22 mouse cellular contexts compared by ENCODE assay signal in genomic region chr19:12472381-12472976, GRCm38 (mm10). TPM values are rescaled to one million over a fixed set of nuclear protein-coding genes. Genes with fewer than 3 reads are reported as not detected.
DNase-seq lines count a peak whose midpoint lies in the region; ATAC-seq lines count a peak whose summit lies in the region.
"Had no signal": no experiment of that assay in that cellular context is flagged by ENCODE, and none has a peak within 500 bp of the region (broad histone marks: within the 10 kb centered on the region; RNA-seq: fewer than 3 reads in every experiment).

No protein-coding gene starts in this region.

- 87% methylated on average over 5 of the region's 5 CpGs for WGBS in midbrain, embryonic 11.5 days
- 87% methylated on average over 5 of the region's 5 CpGs for WGBS in midbrain, embryonic 13.5 days
- 75% methylated on average over 5 of the region's 5 CpGs for WGBS in embryonic facial prominence, embryonic 15.5 days
- 66% methylated on average over 5 of the region's 5 CpGs for WGBS in stomach, embryonic 15.5 days

- H3K4me1 ChIP-seq in midbrain, embryonic 11.5 days (ENCODE audit: control insufficient read depth, insufficient read depth, low read length), result no peaks in the 10 kb centered on the region
- H3K4me1 ChIP-seq in midbrain, embryonic 13.5 days (replicated peaks), result 0 out of 2 replicates have a peak, but pooled peaks cover 3% of the 10 kb centered on the region
- peaks cover 31% of the 10 kb centered on the region for H3K4me1 ChIP-seq in embryonic facial prominence, embryonic 15.5 days
- H3K4me1 ChIP-seq in stomach, embryonic 15.5 days, result peaks cover 13% of the 10 kb centered on the region

- no peaks in the 10 kb centered on the region for H3K9me3 ChIP-seq in midbrain, embryonic 11.5 days (ENCODE audit: control insufficient read depth, low read length)
- no peaks in the 10 kb centered on the region for H3K9me3 ChIP-seq in midbrain, embryonic 13.5 days
- H3K9me3 ChIP-seq in embryonic facial prominence, embryonic 15.5 days (replicated peaks), result no peaks in the 10 kb centered on the region
- H3K9me3 ChIP-seq in stomach, embryonic 15.5 days, result no peaks in the 10 kb centered on the region
- H3K9me3 ChIP-seq: midbrain, embryonic 15.5 days; neural tube, embryonic 12.5 days had no signal

- H3K9ac ChIP-seq in midbrain, embryonic 11.5 days (ENCODE audit: low read length), result no peak overlapping the region
- no peak overlapping the region for H3K9ac ChIP-seq in midbrain, embryonic 13.5 days (replicated peaks)
- no peak overlapping the region for H3K9ac ChIP-seq in embryonic facial prominence, embryonic 15.5 days
- H3K9ac ChIP-seq in stomach, embryonic 15.5 days, result no peak overlapping the region
- H3K9ac ChIP-seq: forebrain, postnatal 0 days; midbrain, embryonic 15.5 days; neural tube, embryonic 12.5 days had no signal

- intact Hi-C loops in heart, postnatal 14 days (cut with DNase I), result no loop called here

- H3K27me3 ChIP-seq in midbrain, embryonic 11.5 days (ENCODE audit: control insufficient read depth, insufficient read depth, low read length), result no peaks in the 10 kb centered on the region
- no peaks in the 10 kb centered on the region for H3K27me3 ChIP-seq in midbrain, embryonic 13.5 days
- no peaks in the 10 kb centered on the region for H3K27me3 ChIP-seq in embryonic facial prominence, embryonic 15.5 days
- no peaks in the 10 kb centered on the region for H3K27me3 ChIP-seq in stomach, embryonic 15.5 days (replicated peaks)
- H3K27me3 ChIP-seq: midbrain, embryonic 15.5 days; neural tube, embryonic 12.5 days had no signal

- H3K4me2 ChIP-seq in midbrain, embryonic 11.5 days, result no peak overlapping the region
- H3K4me2 ChIP-seq in midbrain, embryonic 13.5 days (replicated peaks), result no peak overlapping the region
- H3K4me2 ChIP-seq in embryonic facial prominence, embryonic 15.5 days (replicated peaks), result no peak overlapping the region
- no peak overlapping the region; the same call in 1 of the 2 replicates for H3K4me2 ChIP-seq in stomach, embryonic 15.5 days
- H3K4me2 ChIP-seq: midbrain, embryonic 15.5 days; neural tube, embryonic 12.5 days had no signal

- H3K4me3 ChIP-seq in midbrain, embryonic 11.5 days (ENCODE audit: low read depth, low read length), result no peak overlapping the region
- H3K4me3 ChIP-seq in midbrain, embryonic 13.5 days (replicated peaks), result no peak overlapping the region
- H3K4me3 ChIP-seq in embryonic facial prominence, embryonic 15.5 days (replicated peaks), result no peak overlapping the region
- no peak overlapping the region for H3K4me3 ChIP-seq in stomach, embryonic 15.5 days (replicated peaks)
- H3K4me3 ChIP-seq: midbrain, embryonic 15.5 days; neural tube, embryonic 12.5 days had no signal

- H3K27ac ChIP-seq in midbrain, embryonic 11.5 days (ENCODE audit: low read depth, low read length), result no peak overlapping the region
- no peak overlapping the region for H3K27ac ChIP-seq in midbrain, embryonic 13.5 days
- H3K27ac ChIP-seq in embryonic facial prominence, embryonic 15.5 days (replicated peaks), result 0 out of 2 replicates have a peak overlapping the region, but pooled peaks have one; percentile 68
- peak overlapping the region; percentile 42; the same call in 1 of the 2 replicates for H3K27ac ChIP-seq in stomach, embryonic 15.5 days
- H3K27ac ChIP-seq: hindbrain, postnatal 0 days; midbrain, embryonic 15.5 days; neural tube, embryonic 12.5 days had no signal

- ATAC-seq in midbrain, embryonic 11.5 days (ENCODE audit: low FRiP score), result no peak
- no peak for ATAC-seq in midbrain, embryonic 13.5 days
- ATAC-seq in embryonic facial prominence, embryonic 15.5 days (ENCODE audit: insufficient number of reproducible peaks, low FRiP score, low TSS enrichment, low read depth), result no peak
- ATAC-seq in stomach, embryonic 15.5 days (ENCODE audit: insufficient read depth, low FRiP score, low read depth), result peak; percentile 59; the same call in 1 of the 2 replicates
- ATAC-seq: forebrain, postnatal 0 days; hindbrain, postnatal 0 days; midbrain, embryonic 15.5 days had no signal

- peaks cover 36% of the 10 kb centered on the region for H3K36me3 ChIP-seq in midbrain, embryonic 11.5 days (ENCODE audit: control insufficient read depth, insufficient read depth, low read length)
- H3K36me3 ChIP-seq in midbrain, embryonic 13.5 days, result peaks cover 84% of the 10 kb centered on the region
- H3K36me3 ChIP-seq in embryonic facial prominence, embryonic 15.5 days, result peaks cover 7% of the 10 kb centered on the region; the same call in 1 of the 2 replicates
- peaks cover 16% of the 10 kb centered on the region for H3K36me3 ChIP-seq in stomach, embryonic 15.5 days

- peak; percentile 89 for DNase-seq in heart, adult 11 months
- no peak for DNase-seq in heart, postnatal 14 days
- DNase-seq in midbrain, embryonic 11.5 days (ENCODE audit: low spot score, missing footprints), result peak; percentile 87
- DNase-seq in thymus, postnatal 0 days (ENCODE audit: low spot score), result no peak
- no peak for DNase-seq in yolk sac, embryonic 10.5 days (ENCODE audit: low spot score)
- DNase-seq: adrenal gland, postnatal 14 days; cerebellum, adult 9-11 months; embryo, embryonic 11 days; forebrain, postnatal 0 days; gastrocnemius, postnatal 10 days; right cerebral cortex, postnatal 4 days had no signal

RNA-seq across cellular contexts. Expression of gene Mpeg1, which starts 11.9 kb away (rescaled TPM):
- total RNA-seq in heart, postnatal 14 days (2021), result 1 to 10 TPM; 6.6 to 7.1 TPM
- 0.90 and 1.1 TPM in 2 replicates for polyA plus RNA-seq in midbrain, embryonic 11.5 days (2014; fragmentation: Nextera tagmentation; extraction: Ambion mirVana)
- polyA plus RNA-seq in midbrain, embryonic 13.5 days (2015; fragmentation: Nextera tagmentation; extraction: Ambion mirVana), result 0.54 and 0.57 TPM in 2 replicates
- 0.68 and 0.87 TPM in 2 replicates for polyA plus RNA-seq in embryonic facial prominence, embryonic 15.5 days (2015; fragmentation: Nextera tagmentation; extraction: Ambion mirVana)
- 1.2 and 1.3 TPM in 2 replicates for polyA plus RNA-seq in stomach, embryonic 15.5 days (2015; fragmentation: Nextera tagmentation; extraction: Ambion mirVana)
- 2.6 and 2.9 TPM in 2 replicates for polyA plus RNA-seq in thymus, postnatal 0 days (2015; fragmentation: Nextera tagmentation; extraction: Ambion mirVana)

RNA-seq across cellular contexts. Expression of gene Dtx4, which starts 28.8 kb away (rescaled TPM):
- total RNA-seq in heart, postnatal 14 days (2021), result 1 to 10 TPM; 7.6 to 9.7 TPM
- 62.0 and 64.3 TPM in 2 replicates for polyA plus RNA-seq in midbrain, embryonic 11.5 days (2014; fragmentation: Nextera tagmentation; extraction: Ambion mirVana)
- 36.6 and 40.7 TPM in 2 replicates for polyA plus RNA-seq in midbrain, embryonic 13.5 days (2015; fragmentation: Nextera tagmentation; extraction: Ambion mirVana)
- polyA plus RNA-seq in embryonic facial prominence, embryonic 15.5 days (2015; fragmentation: Nextera tagmentation; extraction: Ambion mirVana), result 10.1 and 13.1 TPM in 2 replicates
- polyA plus RNA-seq in stomach, embryonic 15.5 days (2015; fragmentation: Nextera tagmentation; extraction: Ambion mirVana), result 14.7 and 18.6 TPM in 2 replicates
- 3.4 and 4.3 TPM in 2 replicates for polyA plus RNA-seq in thymus, postnatal 0 days (2015; fragmentation: Nextera tagmentation; extraction: Ambion mirVana)

RNA-seq across cellular contexts. Expression of gene Pfpl, which starts 44.8 kb away (rescaled TPM):
- not detected for total RNA-seq in heart, postnatal 14 days (2021)
- polyA plus RNA-seq in midbrain, embryonic 11.5 days (2014; fragmentation: Nextera tagmentation; extraction: Ambion mirVana), result not detected in 2 replicates
- polyA plus RNA-seq in midbrain, embryonic 13.5 days (2015; fragmentation: Nextera tagmentation; extraction: Ambion mirVana), result not detected in 2 replicates
- not detected in 2 replicates for polyA plus RNA-seq in embryonic facial prominence, embryonic 15.5 days (2015; fragmentation: Nextera tagmentation; extraction: Ambion mirVana)
- not detected in 2 replicates for polyA plus RNA-seq in stomach, embryonic 15.5 days (2015; fragmentation: Nextera tagmentation; extraction: Ambion mirVana)
- polyA plus RNA-seq in thymus, postnatal 0 days (2015; fragmentation: Nextera tagmentation; extraction: Ambion mirVana), result not detected in 2 replicates
- total RNA-seq: adrenal gland, postnatal 14 days; forebrain, postnatal 0 days; gastrocnemius, postnatal 10 days; heart, postnatal 36 days; hindbrain, postnatal 0 days; left cerebral cortex, postnatal 25 days; liver, adult 2 months had no signal
- polyA plus RNA-seq: C2C12; forebrain, postnatal 0 days; hindbrain, postnatal 0 days; kidney, embryonic 16.5 days; liver, adult 2 months; midbrain, embryonic 15.5 days; neural tube, embryonic 12.5 days had no signal

RNA-seq across cellular contexts. Expression of gene Olfr1441, which starts 55.2 kb away (rescaled TPM):
- not detected for total RNA-seq in heart, postnatal 14 days (2021)
- polyA plus RNA-seq in midbrain, embryonic 11.5 days (2014; fragmentation: Nextera tagmentation; extraction: Ambion mirVana), result not detected in 2 replicates
- not detected in 2 replicates for polyA plus RNA-seq in midbrain, embryonic 13.5 days (2015; fragmentation: Nextera tagmentation; extraction: Ambion mirVana)
- 0.12 TPM in 1 of 2 replicates, not detected in the other for polyA plus RNA-seq in embryonic facial prominence, embryonic 15.5 days (2015; fragmentation: Nextera tagmentation; extraction: Ambion mirVana)
- polyA plus RNA-seq in stomach, embryonic 15.5 days (2015; fragmentation: Nextera tagmentation; extraction: Ambion mirVana), result not detected in 2 replicates
- not detected in 2 replicates for polyA plus RNA-seq in thymus, postnatal 0 days (2015; fragmentation: Nextera tagmentation; extraction: Ambion mirVana)
- total RNA-seq: adrenal gland, postnatal 14 days; forebrain, postnatal 0 days; gastrocnemius, postnatal 10 days; heart, postnatal 36 days; hindbrain, postnatal 0 days; left cerebral cortex, postnatal 25 days; liver, adult 2 months had no signal
- polyA plus RNA-seq: C2C12; forebrain, postnatal 0 days; hindbrain, postnatal 0 days; kidney, embryonic 16.5 days; liver, adult 2 months; midbrain, embryonic 15.5 days; neural tube, embryonic 12.5 days had no signal

Comparison
In these comparisons a context has a peak if more than half of its experiments do, and no peak if none do; other contexts are left out.
1. DNase-seq: peak in heart, adult 11 months (single experiment) and midbrain, embryonic 11.5 days (single experiment); none in heart, postnatal 14 days (0 of 2), thymus, postnatal 0 days (single experiment) and yolk sac, embryonic 10.5 days (single experiment).
2. H3K27ac ChIP-seq: peak in embryonic facial prominence, embryonic 15.5 days (single experiment) and stomach, embryonic 15.5 days (single experiment); none in midbrain, embryonic 11.5 days (single experiment) and midbrain, embryonic 13.5 days (single experiment).